Mouse (Mus musculus) embryonic facial prominence, embryonic 14.5 days (tissue): ENCODE results near the gene Akirin1. TPM values are rescaled to one million over a fixed set of nuclear protein-coding genes. Genes with fewer than 3 reads are reported as not detected.

Source experiments
- ATAC-seq: fragments of 200-750 bp; cut with Nextera tagmentation; 2 replicates; pipeline ENCODE4 v1.8.0; 2017; ENCODE audit warnings: low read depth, moderate number of reproducible peaks, moderate TSS enrichment
- DNase-seq: peaks from one replicate; pipeline ENCODE4 v3.0.0-alpha.2; 2015; ENCODE audit warnings: low spot score
- H3K27ac ChIP-seq: fragments of 300-500 bp; sonication (generic); replicated peaks from 2 replicates; pipeline ENCODE4 v1.5.1; 2014; ENCODE audit warnings: low read depth, mild to moderate bottlenecking, low read length, moderate library complexity
- H3K27me3 ChIP-seq: fragments of 300-500 bp; sonication (generic); replicated peaks from 2 replicates; pipeline ENCODE4 v1.6.1; 2014; ENCODE audit warnings: low read length; ENCODE audit not compliant: control insufficient read depth, insufficient read depth
- H3K36me3 ChIP-seq: fragments of 300-500 bp; sonication (generic); 2 replicates; pipeline ENCODE4 v1.6.1; 2014; ENCODE audit warnings: low read length, mixed read lengths; ENCODE audit not compliant: control insufficient read depth, insufficient read depth
- H3K4me1 ChIP-seq: fragments of 300-500 bp; sonication (generic); 2 replicates; pipeline ENCODE4 v1.6.1; 2014; ENCODE audit warnings: antibody characterized with exemption, low read length; ENCODE audit not compliant: control insufficient read depth, insufficient read depth
- H3K4me2 ChIP-seq: fragments of 300-500 bp; sonication (generic); 2 replicates; pipeline ENCODE4 v1.6.1; 2014; ENCODE audit warnings: low read depth, mild to moderate bottlenecking, low read length, moderate library complexity, mixed read lengths
- H3K4me3 ChIP-seq: fragments of 300-500 bp; sonication (generic); 2 replicates; pipeline ENCODE4 v1.5.1; 2014; ENCODE audit warnings: low read depth, mild to moderate bottlenecking, low read length
- H3K9ac ChIP-seq: fragments of 300-500 bp; sonication (generic); 2 replicates; pipeline ENCODE4 v1.6.1; 2014; ENCODE audit warnings: low read depth, mild to moderate bottlenecking, low read length, moderate library complexity, mixed read lengths
- H3K9me3 ChIP-seq: fragments of 300-500 bp; sonication (generic); 2 replicates; pipeline ENCODE4 v1.6.1; 2016; ENCODE audit warnings: low read length; ENCODE audit not compliant: control insufficient read depth
- WGBS: fragments of 180-500 bp; shearing (Covaris S2); extraction: QIAGEN DNeasy Blood & Tissue Kit; methylation state at CpG from one replicate; pipeline ENCODE4 v1.1.7; 2014; 5-methylcytosine and 5-hydroxymethylcytosine counted together
- polyA plus RNA-seq: library from polyadenylated mRNA; unstranded; fragments of >200 nt; fragmentation: Nextera tagmentation; extraction: Ambion mirVana; gene quantifications from 2 replicates; pipeline ENCODE4 v1.2.1, GENCODE M21; 2014

Gene Akirin1
- polyA plus RNA-seq, 1 experiment from 2014 or later = 64.0 TPM

- ATAC-seq (no peak), DNase-seq (no peak)
- H3K27me3 ChIP-seq = no peaks in the 10 kb centered on the region
- 92% methylated on average over 4 of the region's 4 CpGs for WGBS
- no peak overlapping the region for H3K27ac ChIP-seq
- no peaks in the 10 kb centered on the region for H3K9me3 ChIP-seq
- peaks cover 68% of the 10 kb centered on the region for H3K36me3 ChIP-seq
- H3K4me2 ChIP-seq = no peak overlapping the region
- H3K4me1 ChIP-seq = no peaks in the 10 kb centered on the region
- H3K9ac ChIP-seq = no peak overlapping the region
- H3K4me3 ChIP-seq = no peak overlapping the region
Measured at GRCm38 (mm10) chr4:123738708-123739107, 11.4 kb downstream of the Akirin1 start.

DNA sequence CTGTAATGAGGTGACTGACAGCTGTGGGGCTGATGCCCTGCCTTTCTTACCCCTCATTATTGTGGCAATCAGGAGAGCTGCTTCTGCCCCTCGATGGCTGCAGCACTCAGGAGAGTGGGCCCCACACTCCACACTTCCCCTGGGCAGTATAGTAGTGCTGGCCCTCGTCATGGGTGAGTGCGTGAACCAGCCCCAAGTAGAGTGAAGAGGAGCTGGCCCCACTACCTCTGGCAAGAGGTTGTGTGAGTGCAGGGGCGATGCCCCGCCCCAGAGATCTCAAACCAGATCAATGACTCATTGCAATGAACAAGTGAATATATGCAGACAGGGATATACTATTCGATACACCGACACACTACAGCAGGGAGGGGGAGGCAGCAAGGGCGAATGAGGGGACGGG lies 16.6 kb downstream of the Akirin1 start:
- Histone ChIP-seq H3K27ac (no peak overlapping the region), H3K9ac (no peak overlapping the region), H3K9me3 (no peaks in the 10 kb centered on the region), H3K36me3 (peaks cover 43% of the 10 kb centered on the region), H3K4me2 (no peak overlapping the region), H3K4me1 (no peaks in the 10 kb centered on the region), H3K4me3 (no peak overlapping the region), H3K27me3 (no peaks in the 10 kb centered on the region)
- no peak for DNase-seq
- ATAC-seq = no peak
- 89% methylated on average over 9 of the region's 9 CpGs for WGBS

DNA sequence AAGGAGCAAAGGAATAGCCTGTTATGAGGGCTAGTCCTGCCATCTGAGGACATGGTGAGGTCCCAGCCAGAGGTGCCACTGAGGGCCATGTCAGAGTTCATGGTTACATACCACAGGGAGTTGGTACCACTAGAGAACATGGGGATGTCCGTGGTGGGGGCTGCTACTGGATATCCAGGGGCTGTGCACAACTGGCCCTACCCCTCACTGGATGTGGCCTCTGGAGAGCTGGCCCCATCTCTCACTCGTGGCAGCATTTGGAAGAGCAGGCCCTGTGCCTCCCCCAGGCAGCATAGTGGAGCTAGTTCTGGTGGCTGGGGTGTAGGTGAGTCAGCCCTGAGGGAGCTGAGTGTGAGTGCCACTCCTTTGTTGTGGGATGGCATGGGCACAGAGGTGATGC lies 17.2 kb downstream of the Akirin1 start:
- DNase-seq (no peak), ATAC-seq (no peak)
- H3K4me1 ChIP-seq = no peaks in the 10 kb centered on the region
- H3K36me3 ChIP-seq = peaks cover 37% of the 10 kb centered on the region
- no peak overlapping the region for H3K27ac ChIP-seq
- H3K9ac ChIP-seq = no peak overlapping the region
- no peaks in the 10 kb centered on the region for H3K27me3 ChIP-seq
- no peak overlapping the region for H3K4me3 ChIP-seq
- WGBS = 63% methylated on average over 1 of the region's 2 CpGs
- H3K9me3 ChIP-seq = no peaks in the 10 kb centered on the region
- H3K4me2 ChIP-seq = no peak overlapping the region

- H3K36me3 ChIP-seq = peaks cover 32% of the 10 kb centered on the region
- H3K4me2 ChIP-seq = no peak overlapping the region
- no peak overlapping the region for H3K9ac ChIP-seq
- no peaks in the 10 kb centered on the region for H3K9me3 ChIP-seq
- 96% methylated on average over 4 of the region's 4 CpGs for WGBS
- H3K4me1 ChIP-seq = no peaks in the 10 kb centered on the region
- H3K27ac ChIP-seq = no peak overlapping the region
- no peak overlapping the region for H3K4me3 ChIP-seq
- H3K27me3 ChIP-seq = no peaks in the 10 kb centered on the region
- DNase-seq (no peak), ATAC-seq (no peak)
Measured at GRCm38 (mm10) chr4:123732163-123732910, 17.8 kb downstream of the Akirin1 start.

DNA sequence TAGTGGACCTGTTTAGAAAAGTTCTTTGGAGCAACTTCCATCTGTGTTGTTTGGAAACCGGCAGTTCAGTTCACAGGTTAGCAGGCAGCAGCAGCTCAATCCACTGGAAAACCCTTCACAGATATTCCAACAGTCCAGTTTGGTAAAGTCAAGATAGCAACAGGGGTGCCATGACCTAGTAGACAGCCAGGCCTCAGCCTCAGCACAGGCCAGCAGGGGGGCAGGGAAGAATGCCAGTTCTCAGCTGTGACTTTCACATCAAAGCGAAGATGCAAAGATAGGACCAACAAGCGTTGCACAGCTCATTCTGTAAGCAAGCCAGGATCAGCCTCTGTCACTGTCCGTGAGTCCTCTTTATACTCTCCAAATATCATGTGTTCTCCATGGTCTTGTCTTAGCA lies 28.4 kb downstream of the Akirin1 start:
- DNase-seq (no peak), ATAC-seq (no peak)
- H3K27ac ChIP-seq = no peak overlapping the region
- WGBS = 84% methylated on average over 4 of the region's 4 CpGs
- no peak overlapping the region for H3K9ac ChIP-seq
- H3K36me3 ChIP-seq = no peaks in the 10 kb centered on the region
- H3K4me2 ChIP-seq = no peak overlapping the region
- no peaks in the 10 kb centered on the region for H3K4me1 ChIP-seq
- H3K4me3 ChIP-seq = no peak overlapping the region
- H3K9me3 ChIP-seq = no peaks in the 10 kb centered on the region
- H3K27me3 ChIP-seq = no peaks in the 10 kb centered on the region

DNA sequence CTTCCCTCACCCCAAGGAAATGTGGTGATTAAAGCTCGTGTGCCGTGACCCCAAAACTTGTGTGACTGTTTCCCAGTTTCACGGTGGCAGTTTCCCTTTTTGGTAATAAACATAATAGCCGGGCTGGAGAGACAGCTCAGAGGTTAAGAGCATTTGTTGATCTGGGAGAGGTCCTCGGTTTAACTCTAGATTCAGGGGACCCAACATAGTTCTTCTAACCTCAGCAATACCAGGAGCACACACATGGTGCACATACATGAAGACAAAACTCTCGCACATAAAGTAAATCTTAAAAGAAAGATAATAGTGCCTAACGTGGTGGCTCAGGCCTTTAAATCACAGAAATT lies 31.7 kb downstream of the Akirin1 start:
- peak overlapping the region; percentile 65; the same call in 1 of the 2 replicates for H3K27ac ChIP-seq
- peak overlapping the region; percentile 92 for H3K9ac ChIP-seq

DNA sequence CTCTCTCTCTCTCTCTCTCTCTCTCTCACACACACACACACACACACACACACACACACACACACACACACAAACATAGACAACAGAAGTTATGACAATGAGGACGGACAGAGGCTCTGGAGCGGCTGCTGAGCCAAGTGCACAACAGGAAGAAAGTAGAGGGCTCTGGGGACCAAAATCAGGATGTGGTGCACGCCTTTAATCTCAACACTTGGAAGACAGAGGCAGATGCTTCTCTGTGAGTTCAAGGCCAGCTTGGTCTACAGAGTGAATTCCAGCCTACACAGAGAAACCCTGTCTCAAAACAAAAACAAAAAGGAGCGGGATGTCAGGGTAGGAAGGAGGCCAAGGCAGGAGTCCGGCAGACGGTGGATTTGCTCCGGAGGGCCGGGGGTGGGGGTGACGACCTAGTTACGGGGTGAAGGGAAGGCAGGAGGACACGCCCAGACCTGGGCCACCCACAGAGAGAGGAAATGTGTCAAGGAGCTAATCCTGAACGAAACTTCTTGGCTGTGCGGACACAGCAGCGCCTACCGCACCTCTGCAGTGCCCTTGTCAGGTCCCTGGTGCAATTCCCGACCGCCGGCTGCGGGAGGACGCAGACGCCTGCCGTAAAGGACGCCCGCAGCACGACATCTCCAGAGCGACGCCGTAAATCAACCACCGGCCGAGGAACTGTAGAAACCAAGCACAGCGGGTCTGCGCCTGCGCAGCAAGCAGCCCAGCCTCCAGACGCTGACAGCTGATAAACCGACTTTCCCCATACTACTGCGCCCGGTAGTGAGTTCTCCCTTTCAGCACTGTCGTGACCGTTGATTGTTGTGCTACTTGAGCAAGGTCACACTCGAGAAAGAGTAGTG lies 32.3 kb downstream of the Akirin1 start, which contains the start of gene Ndufs5:
TSS of gene Ndufs5 (minus strand) at position 629 of the 860 bp plus-strand sequence.
- H3K9me3 ChIP-seq = no peaks in the 10 kb centered on the region
- no peaks in the 10 kb centered on the region for H3K27me3 ChIP-seq
- peaks cover 25% of the 10 kb centered on the region for H3K36me3 ChIP-seq
- H3K4me1 ChIP-seq = no peaks in the 10 kb centered on the region
- under 1% methylated on average over 40 of the region's 40 CpGs for WGBS
- peak within 1 kb of the TSS; percentile 92 for H3K9ac ChIP-seq
- DNase-seq (peak; percentile 98), ATAC-seq (peak; percentile 97)
- H3K27ac ChIP-seq = peak within 1 kb of the TSS; percentile 65; the same call in 1 of the 2 replicates
- H3K4me2 ChIP-seq = peak within 1 kb of the TSS; percentile 74
- H3K4me3 ChIP-seq = peak within 1 kb of the TSS; percentile 76

More for the DNA sequence above, 31.7 kb downstream of the Akirin1 start:
- ATAC-seq = no peak; the same call in 1 of the 2 replicates
- no peak for DNase-seq
- Histone ChIP-seq H3K9me3 (no peaks in the 10 kb centered on the region), H3K36me3 (peaks cover 22% of the 10 kb centered on the region), H3K27me3 (no peaks in the 10 kb centered on the region), H3K4me2 (peak overlapping the region; percentile 74), H3K4me3 (peak overlapping the region; percentile 76), H3K4me1 (no peaks in the 10 kb centered on the region)
- WGBS = 28% methylated on average over 7 of the region's 7 CpGs

DNA sequence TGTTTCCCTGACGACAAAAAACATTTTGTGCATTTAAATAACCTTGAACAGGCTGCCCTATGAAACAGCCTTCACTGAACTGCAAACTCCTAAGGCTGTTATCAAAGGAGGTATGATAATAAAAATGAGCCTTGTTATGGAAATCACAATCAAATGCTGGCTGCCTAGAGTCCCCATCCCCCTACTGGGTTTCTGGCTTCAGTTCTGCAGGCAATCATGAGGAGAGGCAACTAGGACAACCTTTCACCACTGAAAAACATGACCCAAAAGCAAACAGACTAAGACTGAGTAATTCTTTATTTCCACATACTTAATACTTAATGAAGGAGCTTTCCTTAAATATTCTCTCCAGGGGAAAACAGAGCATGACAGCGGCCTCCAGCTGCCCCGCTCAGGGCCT lies 37.7 kb downstream of the Akirin1 start:
- Histone ChIP-seq H3K36me3 (peaks cover 41% of the 10 kb centered on the region), H3K4me1 (no peaks in the 10 kb centered on the region), H3K4me3 (no peak overlapping the region), H3K9ac (no peak overlapping the region), H3K4me2 (no peak overlapping the region), H3K27ac (no peak overlapping the region), H3K27me3 (no peaks in the 10 kb centered on the region), H3K9me3 (no peaks in the 10 kb centered on the region)
- ATAC-seq = no peak
- no peak for DNase-seq
- 95% methylated on average over 1 of the region's 3 CpGs for WGBS
